Mouse (Mus musculus) brain, embryonic 14.5 days (tissue): ENCODE results near the gene Chfr. TPM values are rescaled to one million over a fixed set of nuclear protein-coding genes. Genes with fewer than 3 reads are reported as not detected.

ENCODE experiments used
- DNase-seq: peaks from one replicate; pipeline ENCODE4 v3.0.0-alpha.2; 2011; ENCODE audit warnings: low read depth
- CTCF ChIP-seq: fragments of 200-500 bp; IDR thresholded peaks from 2 replicates; pipeline ENCODE4 v1.5.1; 2012; ENCODE audit warnings: inconsistent platforms, mild to moderate bottlenecking, moderate library complexity, borderline replicate concordance; ENCODE audit not compliant: insufficient read depth, insufficient read length; ENCODE audit errors: extremely low read depth
- POLR2A ChIP-seq: fragments of 200-500 bp; IDR thresholded peaks from 2 replicates; pipeline ENCODE4 v1.6.1; 2012; ENCODE audit warnings: mild to moderate bottlenecking, inconsistent platforms, borderline replicate concordance; ENCODE audit not compliant: poor library complexity, insufficient read depth, insufficient read length, severe bottlenecking; ENCODE audit errors: extremely low read depth
- polyA plus RNA-seq: library from polyadenylated mRNA; depleted of rRNA; stranded (reverse); fragments of >200 nt; gene quantifications from 2 replicates; pipeline ENCODE4 v1.2.3, GENCODE M21; 2012

The Chfr gene
- polyA plus RNA-seq, 1 experiment = 119 TPM

DNA sequence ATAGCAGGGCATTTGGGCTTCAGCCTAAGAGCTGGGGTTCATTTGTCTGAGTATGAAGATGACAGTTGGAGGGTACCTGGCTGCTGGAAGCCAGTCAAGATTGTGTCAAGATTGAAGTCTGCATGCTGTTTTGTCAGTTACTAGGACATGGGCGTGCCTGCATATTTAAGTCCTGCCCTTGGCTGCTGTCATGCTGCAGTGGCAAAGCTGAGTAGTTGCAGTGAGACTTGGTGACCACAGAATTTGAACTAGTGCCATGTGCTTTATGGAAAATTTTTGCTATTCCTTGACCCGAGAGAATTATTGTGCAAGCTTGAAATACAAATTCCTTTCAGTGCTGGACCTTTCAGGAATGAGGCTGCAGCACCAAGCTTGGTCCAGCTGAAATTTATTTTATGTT is 6.7 kb downstream of the Chfr start:
- TF ChIP-seq POLR2A (no peak), CTCF (no peak)

DNA sequence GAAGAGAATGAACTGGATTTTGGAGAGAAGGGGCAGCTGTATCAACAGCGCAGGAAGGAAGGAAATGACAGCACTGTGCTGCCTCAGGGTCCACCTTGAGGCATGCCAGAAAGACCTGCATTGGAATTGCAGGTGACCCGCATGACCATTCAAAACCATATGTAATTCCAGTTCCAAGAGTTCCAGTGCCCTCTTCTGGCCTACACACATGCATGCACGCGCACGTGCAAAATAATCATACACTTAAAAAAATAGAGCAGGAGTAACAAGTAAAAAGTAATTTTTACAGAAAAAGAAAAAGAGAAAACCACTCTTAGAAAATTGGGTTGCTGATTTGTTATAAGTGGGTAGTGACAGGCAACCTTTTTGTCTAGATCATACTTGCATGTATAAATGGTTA is 7.4 kb downstream of the Chfr start:
- TF ChIP-seq CTCF (peak; percentile 45; the same call in 1 of the 2 replicates), POLR2A (no peak)
- peak; percentile 12 for DNase-seq

More for the DNA sequence above, 6.7 kb downstream of the Chfr start:
- no peak for DNase-seq

DNA sequence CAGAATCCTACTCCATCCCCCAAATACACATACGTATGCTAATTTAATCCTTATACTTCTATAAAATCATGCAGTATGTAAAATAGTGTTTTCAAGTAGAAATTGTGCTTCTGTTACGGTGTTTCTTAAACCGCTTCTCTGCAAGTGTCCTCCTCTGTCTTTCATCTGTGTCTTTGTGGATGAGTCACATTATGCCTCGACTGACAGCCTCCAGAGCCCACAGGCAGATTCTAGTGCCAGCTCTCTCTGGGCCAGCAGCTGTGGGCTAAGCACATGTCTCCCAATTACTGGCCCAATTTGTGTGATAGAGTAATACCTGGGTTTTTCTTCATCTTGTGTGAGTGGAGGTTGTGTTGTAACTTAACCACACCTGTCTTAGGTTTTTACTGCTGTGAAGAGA is 33.7 kb downstream of the Chfr start:
- no peak for DNase-seq
- TF ChIP-seq POLR2A = no peak
- TF ChIP-seq CTCF = no peak

DNA sequence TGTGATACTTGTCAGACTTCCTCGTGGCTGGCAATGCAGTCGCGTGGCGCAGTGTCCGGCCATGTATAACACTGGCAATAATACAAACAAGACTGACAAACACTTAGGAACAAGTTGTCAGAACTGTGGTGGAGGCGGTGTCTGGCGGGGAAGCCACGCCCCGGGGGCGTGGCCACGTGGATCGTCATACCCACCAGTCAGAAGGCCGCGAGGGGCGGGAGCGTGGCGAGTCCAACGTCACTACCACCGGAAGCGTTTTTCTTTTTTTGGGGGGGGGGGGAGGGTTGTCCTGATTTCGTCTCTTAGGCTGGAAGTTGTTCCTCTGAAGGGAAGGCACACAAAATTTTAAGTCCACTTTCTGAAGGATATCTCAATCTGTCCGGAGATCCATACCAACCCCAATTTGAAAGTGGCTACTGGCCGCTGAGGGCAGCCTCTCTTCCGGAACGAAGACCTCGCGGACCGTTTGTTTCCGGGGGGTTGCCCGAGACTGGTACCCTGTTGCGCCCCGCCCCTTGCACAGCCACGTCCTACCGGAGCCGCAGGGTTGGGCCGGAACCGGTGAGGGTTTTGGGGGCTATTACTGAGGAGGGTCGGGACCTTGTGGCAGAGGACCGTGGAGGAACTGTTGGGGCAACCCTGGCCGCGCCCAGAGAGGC is 40.8 kb downstream of the Chfr start, which contains the start of gene Golga3:
Golga3 (plus strand) TSS at position 340 of the 659 bp plus-strand sequence.
- DNase-seq = peak; percentile 98
- TF ChIP-seq CTCF (no peak), POLR2A (no peak)

DNA sequence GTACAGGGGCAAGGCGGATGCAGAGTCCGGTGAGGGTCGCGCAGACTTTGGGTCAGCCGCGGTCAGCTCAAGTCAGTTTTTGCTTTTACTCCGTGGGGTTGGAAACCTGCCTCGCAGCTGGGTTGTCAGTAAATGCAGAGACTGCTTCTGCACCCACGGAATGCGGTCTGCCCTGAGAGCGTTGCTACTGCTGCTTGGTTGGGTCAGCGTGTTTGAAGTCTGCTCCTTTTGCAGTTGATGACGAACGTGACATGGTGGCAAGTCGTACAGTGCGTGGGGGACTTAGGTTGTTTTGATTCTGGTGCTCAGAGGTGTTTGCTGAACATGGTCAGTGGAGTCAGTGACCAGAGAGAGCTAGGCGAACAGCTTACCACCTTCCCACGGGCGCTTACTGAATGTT is 41.4 kb downstream of the Chfr start:
- TF ChIP-seq CTCF = no peak
- TF ChIP-seq POLR2A = no peak
- no peak for DNase-seq

DNA sequence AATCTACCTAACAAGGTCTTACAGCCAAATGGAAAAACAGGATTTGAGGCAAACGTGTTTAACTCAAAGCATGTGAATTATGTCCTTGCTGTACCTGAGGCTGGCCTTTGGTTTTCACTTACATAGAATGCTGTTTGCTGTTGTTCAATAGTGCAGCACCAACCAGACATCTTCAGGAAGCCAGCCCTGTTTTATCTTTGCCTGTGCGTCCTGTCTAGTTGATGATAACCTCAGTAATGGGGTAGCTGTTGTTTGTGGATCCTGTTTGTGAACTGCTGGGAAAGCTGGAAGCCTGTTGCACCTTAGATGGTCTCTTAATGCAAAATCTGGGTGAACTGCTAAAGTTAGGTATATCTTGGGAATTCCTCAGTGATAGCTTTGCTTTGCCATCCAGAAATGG is 43.0 kb downstream of the Chfr start:
- TF ChIP-seq POLR2A (no peak), CTCF (no peak)
- no peak for DNase-seq

DNA sequence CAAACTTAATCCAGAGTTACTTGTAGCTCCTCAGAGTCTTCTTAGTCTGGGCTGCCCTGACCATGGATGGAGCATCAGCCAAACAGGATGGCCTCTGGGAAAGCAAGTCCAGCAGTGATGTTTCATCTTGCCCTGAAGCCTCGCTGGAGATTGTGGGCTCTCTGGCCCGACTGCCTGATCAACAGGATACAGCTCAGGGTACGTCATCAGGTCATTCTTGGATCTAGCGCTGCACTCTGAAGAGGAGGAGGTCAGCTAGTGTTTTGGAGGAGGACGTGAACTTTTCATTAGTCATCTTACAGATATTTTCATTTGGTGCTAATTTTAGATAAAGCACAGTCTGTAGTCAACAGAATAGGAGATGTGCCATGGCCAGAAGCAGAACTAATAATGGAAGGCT is 46.1 kb downstream of the Chfr start:
- TF ChIP-seq CTCF = no peak
- TF ChIP-seq POLR2A = no peak
- DNase-seq = no peak

DNA sequence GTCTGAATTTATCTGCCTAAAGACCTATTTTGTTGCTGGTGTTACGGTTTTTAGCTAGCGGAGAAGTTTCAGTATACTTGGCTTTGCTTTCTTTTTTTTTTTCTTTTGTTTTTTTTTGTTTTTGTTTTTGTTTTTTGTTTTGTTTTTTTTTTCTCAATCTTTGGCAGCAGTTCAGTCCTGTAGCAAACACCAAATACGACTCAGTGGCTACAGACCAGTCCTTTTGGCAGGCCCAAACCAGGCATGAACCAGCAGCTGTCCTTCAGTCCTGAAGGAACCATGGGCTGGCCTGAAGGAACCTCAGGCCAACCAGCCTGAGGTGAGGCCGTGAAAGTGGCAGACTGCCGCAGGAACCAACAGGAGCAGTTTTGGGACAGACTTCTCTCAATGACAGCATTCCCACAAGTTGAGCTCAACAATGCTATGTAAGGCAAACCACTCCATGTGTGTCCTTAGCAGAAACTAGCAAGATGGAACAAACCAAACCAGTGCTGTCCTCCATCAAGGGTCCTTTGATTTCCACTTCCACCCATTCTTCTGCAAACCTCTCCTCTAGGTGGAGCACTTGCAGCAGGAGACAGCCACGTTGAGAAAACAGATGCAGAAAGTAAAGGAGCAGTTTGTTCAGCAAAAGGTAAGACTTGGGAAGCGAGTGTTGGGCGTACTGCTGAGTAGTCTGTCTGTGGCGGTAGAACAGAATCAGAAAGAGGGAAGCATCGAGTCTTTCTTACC is 67.7 kb downstream of the Chfr start:
- DNase-seq = peak; percentile 1

DNA sequence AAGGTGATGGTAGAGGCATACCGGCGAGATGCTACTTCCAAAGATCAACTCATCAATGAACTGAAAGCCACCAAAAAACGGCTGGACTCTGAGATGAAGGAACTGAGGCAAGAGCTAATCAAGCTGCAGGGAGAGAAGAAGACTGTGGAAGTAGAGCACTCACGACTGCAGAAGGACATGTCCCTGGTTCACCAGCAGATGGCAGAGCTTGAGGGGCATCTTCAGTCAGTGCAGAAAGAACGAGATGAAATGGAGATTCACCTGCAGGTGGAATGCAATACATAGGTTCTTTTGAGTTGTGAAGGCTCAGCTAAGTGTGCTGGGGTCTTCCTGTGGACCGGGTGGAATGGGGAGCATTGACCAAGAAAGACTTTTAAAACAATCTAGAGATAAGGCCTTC is 69.1 kb downstream of the Chfr start:
- peak; percentile 1 for DNase-seq
- TF ChIP-seq POLR2A (no peak), CTCF (peak; percentile 35; the same call in 1 of the 2 replicates)

More for the DNA sequence above, 67.7 kb downstream of the Chfr start:
- TF ChIP-seq POLR2A (no peak), CTCF (peak; percentile 35; the same call in 1 of the 2 replicates)

DNA sequence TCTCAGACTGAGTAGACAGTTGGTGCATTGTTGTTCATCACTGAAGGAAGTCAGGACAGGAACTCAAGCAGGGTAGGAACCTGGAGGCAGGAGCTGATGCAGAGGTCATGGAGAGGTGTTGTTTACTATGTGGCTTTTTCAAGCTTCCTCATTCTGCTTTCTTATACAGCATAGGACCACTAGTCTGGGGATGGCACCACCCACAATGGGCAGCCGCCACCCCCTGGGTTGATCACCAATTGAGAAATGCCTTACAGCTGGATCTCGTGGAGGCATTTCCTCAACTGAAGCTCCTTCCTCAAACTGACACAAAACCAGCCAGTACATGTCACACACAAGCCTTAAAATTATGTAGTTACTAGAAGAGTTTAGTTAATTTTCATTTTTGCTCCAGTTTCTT is 75.7 kb downstream of the Chfr start:
- TF ChIP-seq CTCF = no peak
- no peak for TF ChIP-seq POLR2A
- DNase-seq = no peak

DNA sequence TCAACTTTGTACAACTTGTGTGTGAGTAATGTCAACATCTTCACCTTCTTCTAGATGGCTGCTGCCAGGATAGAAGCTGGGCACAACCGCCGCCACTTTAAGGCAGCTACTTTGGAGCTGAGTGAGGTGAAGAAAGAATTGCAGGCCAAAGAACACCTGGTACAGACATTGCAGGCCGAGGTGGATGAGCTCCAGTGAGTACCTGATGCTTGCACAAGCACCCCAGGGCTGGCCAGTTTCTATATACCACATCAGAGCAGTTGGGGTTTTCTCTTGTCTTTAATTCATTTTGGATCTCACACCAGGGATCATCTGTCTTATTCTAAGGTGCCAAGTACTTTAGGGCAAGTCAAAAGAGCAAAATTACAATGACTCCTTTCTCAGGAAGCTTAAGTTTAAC is 81.1 kb downstream of the Chfr start:
- no peak for TF ChIP-seq POLR2A
- TF ChIP-seq CTCF = no peak
- no peak for DNase-seq
